Mouse (Mus musculus): Measurements from ENCODE around the gene Gmppa. TPM values are rescaled to one million over a fixed set of nuclear protein-coding genes. Genes with fewer than 3 reads are reported as not detected.

Gmppa gene
- polyA plus RNA-seq, 2 experiments = 22.8 to 34.3 TPM

DNA sequence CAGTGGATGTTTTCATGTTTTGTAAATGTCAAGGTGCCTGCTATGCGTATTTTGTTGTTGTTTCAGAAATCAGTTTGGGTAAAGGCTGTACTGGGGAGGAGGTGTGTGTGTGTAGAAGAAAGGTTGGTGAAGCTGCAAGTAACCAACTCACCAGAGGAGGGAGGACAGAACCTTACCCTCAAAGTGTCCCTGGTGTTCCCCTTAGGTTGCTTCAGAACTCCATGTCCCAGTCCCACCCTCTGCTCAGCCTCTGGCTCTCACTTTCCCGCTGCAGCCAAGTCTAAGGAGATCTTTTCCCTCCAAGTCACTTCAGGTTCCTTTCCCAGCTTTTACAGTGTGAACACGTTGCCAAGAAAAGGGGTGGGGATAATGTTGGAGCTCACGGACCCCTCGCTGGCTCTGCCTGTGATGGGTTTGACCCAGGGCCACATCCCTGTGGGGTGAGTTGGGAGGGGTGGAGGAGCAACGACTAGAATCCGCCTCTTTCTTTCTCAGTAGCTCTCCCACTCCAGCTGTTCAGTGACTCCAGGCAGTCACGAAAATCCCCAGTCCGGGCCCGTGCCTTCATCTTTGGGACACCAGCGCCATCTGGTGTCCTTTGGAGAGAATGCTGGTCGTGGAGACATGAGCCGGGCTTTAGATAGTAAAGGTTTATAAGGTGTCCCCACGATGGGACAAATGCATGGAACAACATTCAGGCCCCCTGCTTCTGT lies 31.6 kb downstream of the Gmppa start:
- Histone ChIP-seq H3K36me3 (replicated peaks; ENCODE audit: control insufficient read depth, insufficient read depth, low read depth) (no peaks in the 10 kb centered on the region), H3K4me2 (ENCODE audit: low read depth) (no peak overlapping the region), H3K4me3 (ENCODE audit: insufficient read depth in 1 of 2, low read depth in 2 of 2, low read length in 2 of 2) (no peak overlapping the region), H3K4me1 (replicated peaks; ENCODE audit: control insufficient read depth in 2 of 2, insufficient read depth in 2 of 2, low read length in 1 of 2) (peaks cover 18 to 30% of the 10 kb centered on the region in 2 experiments), H3K27ac (no peak overlapping the region), H3K9me3 (ENCODE audit: control insufficient read depth, low read length) (no peaks in the 10 kb centered on the region), H3K9ac (replicated peaks) (no peak overlapping the region), H3K27me3 (ENCODE audit: control insufficient read depth, insufficient read depth, low read length) (peaks cover 8% of the 10 kb centered on the region)
- peak; percentile 46 to 61 (median 47) for DNase-seq (ENCODE audit: low read depth in 3 of 3, low spot score in 3 of 3)
- peak; percentile 10; the same call in 1 of the 2 replicates for ATAC-seq (ENCODE audit: insufficient read depth)
- 6% methylated on average over 14 of the region's 14 CpGs for WGBS (ENCODE audit: insufficient replicate concordance)
- TF ChIP-seq CTCF (IDR thresholded peaks at IDR 0.05; ENCODE audit: low read depth) = peak; percentile 89
- no peak for TF ChIP-seq EP300 (IDR thresholded peaks at IDR 0.05; ENCODE audit: low read depth)

- Histone ChIP-seq H3K27ac (no peak overlapping the region), H3K9ac (replicated peaks) (no peak overlapping the region), H3K4me3 (ENCODE audit: insufficient read depth in 1 of 2, low read depth in 2 of 2, low read length in 2 of 2) (no peak overlapping the region), H3K27me3 (ENCODE audit: control insufficient read depth, insufficient read depth, low read length) (peaks cover 8% of the 10 kb centered on the region), H3K36me3 (replicated peaks; ENCODE audit: control insufficient read depth, insufficient read depth, low read depth) (no peaks in the 10 kb centered on the region), H3K4me2 (ENCODE audit: low read depth) (no peak overlapping the region), H3K9me3 (ENCODE audit: control insufficient read depth, low read length) (no peaks in the 10 kb centered on the region), H3K4me1 (replicated peaks; ENCODE audit: control insufficient read depth in 2 of 2, insufficient read depth in 2 of 2, low read length in 1 of 2) (peaks cover 6 to 12% of the 10 kb centered on the region in 2 experiments)
- no peak for ATAC-seq (ENCODE audit: insufficient read depth)
- 64% methylated on average over 17 of the region's 17 CpGs for WGBS (ENCODE audit: insufficient replicate concordance)
- TF ChIP-seq EP300 (IDR thresholded peaks at IDR 0.05; ENCODE audit: low read depth) (no peak), CTCF (IDR thresholded peaks at IDR 0.05; ENCODE audit: low read depth) (no peak)
- no peak for DNase-seq (ENCODE audit: low read depth in 3 of 3, low spot score in 3 of 3)
These were observed 33.6 kb downstream of the Gmppa start for GRCm38 (mm10) chr1:75469287-75469825.

DNA sequence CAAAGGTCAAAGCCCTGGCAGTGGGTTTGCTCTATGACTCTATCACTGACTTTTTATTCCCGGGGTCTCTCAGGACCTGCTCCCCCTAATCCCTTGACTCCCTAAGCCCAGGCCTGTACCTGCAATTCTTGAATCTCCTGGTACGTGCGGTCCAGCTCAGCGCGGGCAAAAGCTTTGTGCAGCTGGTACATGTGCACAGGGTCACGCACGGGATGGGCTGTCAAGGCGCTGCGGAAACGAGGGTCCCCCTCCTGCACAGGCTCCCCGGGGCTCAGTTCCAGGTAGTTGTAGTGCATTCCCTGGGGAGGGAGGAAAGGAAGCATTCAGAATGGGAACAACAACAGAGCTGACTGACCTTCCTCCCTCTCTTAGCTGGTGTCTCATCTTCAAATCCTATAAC lies 40.7 kb downstream of the Gmppa start:
- TF ChIP-seq CTCF (IDR thresholded peaks at IDR 0.05; ENCODE audit: low read depth) = no peak
- TF ChIP-seq EP300 (IDR thresholded peaks at IDR 0.05; ENCODE audit: low read depth) = no peak

GRCm38 (mm10) chr1:75477264-75477965 lies 41.7 kb downstream of the Gmppa start:
- no peak overlapping the region for H3K9ac ChIP-seq (replicated peaks)
- DNase-seq (ENCODE audit: low read depth in 3 of 3, low spot score in 3 of 3) (peak; percentile 47 to 54 (median 50)), ATAC-seq (ENCODE audit: insufficient read depth) (no peak)
- peaks cover 7 to 9% of the 10 kb centered on the region in 2 experiments for H3K4me1 ChIP-seq (replicated peaks; ENCODE audit: control insufficient read depth in 2 of 2, insufficient read depth in 2 of 2, low read length in 1 of 2)
- H3K4me2 ChIP-seq (ENCODE audit: low read depth) = peak overlapping the region; percentile 90
- 7% methylated on average over 35 of the region's 35 CpGs for WGBS (ENCODE audit: insufficient replicate concordance)
- no peak overlapping the region for H3K27ac ChIP-seq
- peak; percentile 91 for TF ChIP-seq CTCF (IDR thresholded peaks at IDR 0.05; ENCODE audit: low read depth)
- TF ChIP-seq EP300 (IDR thresholded peaks at IDR 0.05; ENCODE audit: low read depth) = no peak
- H3K36me3 ChIP-seq (replicated peaks; ENCODE audit: control insufficient read depth, insufficient read depth, low read depth) = no peaks in the 10 kb centered on the region
- no peaks in the 10 kb centered on the region for H3K9me3 ChIP-seq (ENCODE audit: control insufficient read depth, low read length)
- H3K27me3 ChIP-seq (ENCODE audit: control insufficient read depth, insufficient read depth, low read length) = peaks cover 42% of the 10 kb centered on the region
- peak overlapping the region; percentile 1 to 10; a peak in 1 of 4 replicates for H3K4me3 ChIP-seq (ENCODE audit: insufficient read depth in 1 of 2, low read depth in 2 of 2, low read length in 2 of 2)

More for the DNA sequence above, 40.7 kb downstream of the Gmppa start:
- DNase-seq (ENCODE audit: low read depth in 3 of 3, low spot score in 3 of 3) (no peak), ATAC-seq (ENCODE audit: insufficient read depth) (no peak)
- Histone ChIP-seq H3K9ac (replicated peaks) (no peak overlapping the region), H3K27me3 (ENCODE audit: control insufficient read depth, insufficient read depth, low read length) (peaks cover 36% of the 10 kb centered on the region), H3K36me3 (replicated peaks; ENCODE audit: control insufficient read depth, insufficient read depth, low read depth) (no peaks in the 10 kb centered on the region), H3K4me3 (ENCODE audit: insufficient read depth in 1 of 2, low read depth in 2 of 2, low read length in 2 of 2) (no peak overlapping the region), H3K4me2 (ENCODE audit: low read depth) (no peak overlapping the region), H3K4me1 (replicated peaks; ENCODE audit: control insufficient read depth in 2 of 2, insufficient read depth in 2 of 2, low read length in 1 of 2) (peaks cover 7 to 9% of the 10 kb centered on the region in 2 experiments), H3K27ac (no peak overlapping the region), H3K9me3 (ENCODE audit: control insufficient read depth, low read length) (no peaks in the 10 kb centered on the region)
- 86% methylated on average over 11 of the region's 11 CpGs for WGBS (ENCODE audit: insufficient replicate concordance)

DNA sequence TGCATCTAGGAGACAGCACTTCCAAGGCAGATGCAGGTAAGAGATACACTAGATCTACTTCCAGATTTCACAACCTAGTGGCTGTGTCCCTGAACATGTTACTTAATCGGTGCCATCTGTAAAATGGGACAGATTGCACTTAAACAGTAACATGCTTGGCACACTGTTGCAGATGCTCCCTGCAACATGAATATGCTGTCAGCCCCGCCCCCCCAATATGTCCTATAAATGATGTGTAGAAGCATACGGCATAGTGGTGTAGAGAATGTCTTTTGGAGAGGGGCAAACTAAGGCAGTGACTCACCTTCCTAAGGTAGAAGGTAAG lies 42.2 kb downstream of the Gmppa start:
- Histone ChIP-seq H3K9ac (replicated peaks) (no peak overlapping the region), H3K4me3 (ENCODE audit: insufficient read depth in 1 of 2, low read depth in 2 of 2, low read length in 2 of 2) (no peak overlapping the region; a peak in 1 of 4 replicates), H3K9me3 (ENCODE audit: control insufficient read depth, low read length) (no peaks in the 10 kb centered on the region), H3K4me2 (ENCODE audit: low read depth) (peak overlapping the region; percentile 90), H3K27ac (no peak overlapping the region), H3K4me1 (replicated peaks; ENCODE audit: control insufficient read depth in 2 of 2, insufficient read depth in 2 of 2, low read length in 1 of 2) (peaks cover 7 to 9% of the 10 kb centered on the region in 2 experiments), H3K36me3 (replicated peaks; ENCODE audit: control insufficient read depth, insufficient read depth, low read depth) (no peaks in the 10 kb centered on the region), H3K27me3 (ENCODE audit: control insufficient read depth, insufficient read depth, low read length) (peaks cover 48% of the 10 kb centered on the region)
- ATAC-seq (ENCODE audit: insufficient read depth) (no peak), DNase-seq (ENCODE audit: low read depth in 3 of 3, low spot score in 3 of 3) (no peak)
- WGBS (ENCODE audit: insufficient replicate concordance) = 37% methylated on average over 3 of the region's 3 CpGs
- TF ChIP-seq EP300 (IDR thresholded peaks at IDR 0.05; ENCODE audit: low read depth) = no peak
- no peak for TF ChIP-seq CTCF (IDR thresholded peaks at IDR 0.05; ENCODE audit: low read depth)

Data from liver, embryonic 14.5 days (tissue).